Mouse (Mus musculus): ENCODE results near the gene Hps4.

Gene Hps4

GRCm38 (mm10) chr5:112324637-112325545 lies 18.0 kb upstream of the Hps4 start:
- peak; percentile 41 for DNase-seq (ENCODE audit: low read depth, low spot score)

GRCm38 (mm10) chr5:112325546-112326445 lies 17.1 kb upstream of the Hps4 start, which contains the start of gene Tfip11:
Gene Tfip11, plus strand, starts transcription at chr5:112326358.
- peak; percentile 98 for DNase-seq (ENCODE audit: low read depth, low spot score)

- DNase-seq (ENCODE audit: low read depth, low spot score), result no peak
Observed at GRCm38 (mm10) chr5:112326446-112327009, 16.4 kb upstream of the Hps4 start.

- DNase-seq (ENCODE audit: low read depth, low spot score), result no peak
Observed at GRCm38 (mm10) chr5:112327854-112328253, 15.0 kb upstream of the Hps4 start.

GRCm38 (mm10) chr5:112329805-112330564 lies 12.9 kb upstream of the Hps4 start:
- no peak for DNase-seq (ENCODE audit: low read depth, low spot score)

- peak; percentile 70 for DNase-seq (ENCODE audit: low read depth, low spot score)
Observed at GRCm38 (mm10) chr5:112335473-112335872, 7.4 kb upstream of the Hps4 start.

- DNase-seq (ENCODE audit: low read depth, low spot score), result no peak
Observed at GRCm38 (mm10) chr5:112337004-112337403, 5.9 kb upstream of the Hps4 start.

GRCm38 (mm10) chr5:112339215-112339614 lies 3.7 kb upstream of the Hps4 start:
- DNase-seq (ENCODE audit: low read depth, low spot score), result no peak

GRCm38 (mm10) chr5:112343205-112343595 lies 317 bp downstream of the Hps4 start:
- no peak for DNase-seq (ENCODE audit: low read depth, low spot score)

- peak; percentile 87 for DNase-seq (ENCODE audit: low read depth, low spot score)
Observed at GRCm38 (mm10) chr5:112344092-112344960, 1.4 kb downstream of the Hps4 start.

GRCm38 (mm10) chr5:112346211-112346965 lies 3.5 kb downstream of the Hps4 start:
- no peak for DNase-seq (ENCODE audit: low read depth, low spot score)

- no peak for DNase-seq (ENCODE audit: low read depth, low spot score)
Observed at GRCm38 (mm10) chr5:112349169-112349568, 6.3 kb downstream of the Hps4 start.

- DNase-seq (ENCODE audit: low read depth, low spot score), result peak; percentile 46
Observed at GRCm38 (mm10) chr5:112355493-112355892, 12.6 kb downstream of the Hps4 start.

- DNase-seq (ENCODE audit: low read depth, low spot score), result no peak
Observed at GRCm38 (mm10) chr5:112355910-112356309, 13.0 kb downstream of the Hps4 start, which contains the start of gene Gm6583. Gene Gm6583, minus strand, starts transcription at chr5:112356033.

GRCm38 (mm10) chr5:112356322-112356721 lies 13.4 kb downstream of the Hps4 start:
- no peak for DNase-seq (ENCODE audit: low read depth, low spot score)

GRCm38 (mm10) chr5:112359520-112359919 lies 16.6 kb downstream of the Hps4 start:
- no peak for DNase-seq (ENCODE audit: low read depth, low spot score)

- no peak for DNase-seq (ENCODE audit: low read depth, low spot score)
Observed at GRCm38 (mm10) chr5:112360077-112360476, 17.2 kb downstream of the Hps4 start.

GRCm38 (mm10) chr5:112364184-112364797 lies 21.4 kb downstream of the Hps4 start:
- no peak for DNase-seq (ENCODE audit: low read depth, low spot score)

GRCm38 (mm10) chr5:112366879-112367278 lies 24.0 kb downstream of the Hps4 start:
- DNase-seq (ENCODE audit: low read depth, low spot score), result no peak

All from brain, adult 2 months (tissue).